ENCODE assay signal across 8 mouse cellular contexts in the genomic region with DNA sequence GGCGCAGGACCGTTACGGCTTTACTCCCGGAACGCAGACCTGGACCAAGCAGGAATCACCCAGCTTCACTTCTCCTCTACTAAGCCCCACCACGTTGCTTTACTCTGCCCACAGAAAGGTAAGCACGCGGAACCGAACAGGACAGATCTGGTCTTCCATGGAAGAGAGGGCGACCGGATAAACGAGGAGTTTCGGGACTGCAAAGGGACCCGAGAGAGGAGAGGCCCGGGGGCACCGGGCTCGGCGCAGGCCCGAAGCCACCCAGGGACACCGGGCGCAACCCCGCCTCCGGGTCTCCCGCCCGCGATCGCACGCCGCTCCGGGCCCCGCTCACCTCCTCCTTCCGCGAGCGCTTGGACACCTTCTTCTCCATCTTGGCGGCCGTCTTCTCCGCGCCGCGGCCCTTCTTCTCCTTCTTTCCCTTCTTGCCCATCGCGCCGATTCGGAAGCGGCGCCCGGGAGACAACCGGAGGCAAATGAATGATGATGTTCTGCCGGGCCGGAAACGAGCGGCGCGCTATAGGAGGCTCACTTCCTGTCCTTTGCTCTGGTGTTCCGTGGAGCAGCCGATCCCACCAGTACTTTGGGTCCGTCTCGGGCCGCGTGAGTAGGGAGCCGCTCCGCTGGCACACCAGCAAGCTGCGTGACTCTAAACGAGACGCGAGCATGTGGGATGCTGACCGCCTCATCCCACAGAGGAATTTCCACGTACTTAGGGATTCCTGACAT. TPM values are rescaled to one million over a fixed set of nuclear protein-coding genes. Genes with fewer than 3 reads are reported as not detected.
DNase-seq lines count a peak whose midpoint lies in the region; ATAC-seq and TF ChIP-seq lines count a peak whose summit lies in the region.

A gene (minus strand): TSS at position 522 of the 729 bp plus-strand sequence.

- H3K4me2 ChIP-seq in forebrain, postnatal 0 days (ENCODE audit: low read depth): peak within 1 kb of the TSS; percentile 87
- peak within 1 kb of the TSS; percentile 77 for H3K4me2 ChIP-seq in lung, embryonic 15.5 days

- no peaks in the 10 kb centered on the region for H3K9me3 ChIP-seq in G1E (replicated peaks)
- H3K9me3 ChIP-seq in forebrain, postnatal 0 days (ENCODE audit: low read length): no peaks in the 10 kb centered on the region
- H3K9me3 ChIP-seq in lung, embryonic 15.5 days: no peaks in the 10 kb centered on the region

- H3K27ac ChIP-seq in forebrain, postnatal 0 days (ENCODE audit: low read depth, low read length): peak within 1 kb of the TSS; percentile 89
- H3K27ac ChIP-seq in lung, embryonic 15.5 days: peak within 1 kb of the TSS; percentile 19; the same call in 1 of the 2 replicates

- DNase-seq in G1E (ENCODE audit: low spot score): peak; percentile 64
- peak; percentile 76 to 92 for DNase-seq in cerebellum, adult 18-20 months
- peak; percentile 97 for DNase-seq in forebrain, postnatal 0 days
- peak; percentile 91 for DNase-seq in heart, postnatal 4 days
- DNase-seq in layer of hippocampus, adult 8-10 months (ENCODE audit: low spot score in 2 of 2): peak; percentile 78 to 91
- peak; percentile 74 for DNase-seq in ovary, adult 18-20 months (ENCODE audit: low spot score)
- DNase-seq in thymus, postnatal 0 days (ENCODE audit: low spot score): peak; percentile 91

- H3K9ac ChIP-seq in forebrain, postnatal 0 days: peak within 1 kb of the TSS; percentile 71
- peak within 1 kb of the TSS; percentile 83 for H3K9ac ChIP-seq in lung, embryonic 15.5 days

- peak within 1 kb of the TSS; percentile 87 for H3K4me3 ChIP-seq in G1E (ENCODE audit: low read depth, low read length)
- peak within 1 kb of the TSS; percentile 76 for H3K4me3 ChIP-seq in forebrain, postnatal 0 days (ENCODE audit: low read depth, low read length)
- peak within 1 kb of the TSS; percentile 92 for H3K4me3 ChIP-seq in lung, embryonic 15.5 days

- H3K27me3 ChIP-seq in G1E (ENCODE audit: insufficient read depth, low read length): peaks cover 6% of the 10 kb centered on the region
- no peaks in the 10 kb centered on the region for H3K27me3 ChIP-seq in forebrain, postnatal 0 days (ENCODE audit: insufficient read depth, low read length)
- H3K27me3 ChIP-seq in lung, embryonic 15.5 days: no peaks in the 10 kb centered on the region

- peaks cover 6% of the 10 kb centered on the region for H3K36me3 ChIP-seq in G1E (replicated peaks)
- no peaks in the 10 kb centered on the region for H3K36me3 ChIP-seq in forebrain, postnatal 0 days (ENCODE audit: insufficient read depth)
- no peaks in the 10 kb centered on the region for H3K36me3 ChIP-seq in lung, embryonic 15.5 days

- ATAC-seq in G1E (ENCODE audit: extremely low read depth, insufficient number of reproducible peaks, low FRiP score, poor library complexity, severe bottlenecking): peak; percentile 98
- ATAC-seq in forebrain, postnatal 0 days: peak; percentile 99
- peak; percentile 98 for ATAC-seq in lung, embryonic 15.5 days (ENCODE audit: borderline replicate concordance, extremely low read depth, low FRiP score, low TSS enrichment)

- TF ChIP-seq CTCF in G1E (IDR thresholded peaks at IDR 0.05; ENCODE audit: low read depth, low read length): no peak
- TF ChIP-seq CTCF in forebrain, postnatal 0 days (IDR thresholded peaks at IDR 0.05; ENCODE audit: low read depth): 0 out of 2 replicates have a peak, but pooled peaks have one; percentile 5

- H3K4me1 ChIP-seq in G1E (ENCODE audit: insufficient read depth, low read depth, low read length): peaks cover 24% of the 10 kb centered on the region
- peaks cover 9% of the 10 kb centered on the region for H3K4me1 ChIP-seq in forebrain, postnatal 0 days (ENCODE audit: insufficient read depth)
- peaks cover 17% of the 10 kb centered on the region for H3K4me1 ChIP-seq in lung, embryonic 15.5 days

- WGBS in forebrain, postnatal 0 days: 3% methylated on average over 65 of the region's 68 CpGs
- under 1% methylated on average over 65 of the region's 68 CpGs for WGBS in lung, embryonic 15.5 days

RNA-seq across cellular contexts. Expression of the gene that starts here (rescaled TPM):
- total RNA-seq in G1E (2014; fragmentation: Nextera tagmentation) (9.1 and 12.3 TPM in 2 replicates), G1E (2017) (15.4 and 15.9 TPM in 2 replicates)
- 44.5 and 47.8 TPM in 2 replicates for polyA plus RNA-seq in G1E (2012)
- 46.1 and 51.4 TPM in 2 replicates for total RNA-seq in forebrain, postnatal 0 days (2014; rRNA removed)
- 40.1 and 40.3 TPM in 2 replicates for polyA plus RNA-seq in forebrain, postnatal 0 days (2015; fragmentation: Nextera tagmentation; extraction: Ambion mirVana)
- 10 to 100 TPM; 17.8 to 21.9 TPM for total RNA-seq in heart, postnatal 4 days (2021)
- total RNA-seq in layer of hippocampus, adult 8-10 months (2022): 10 to 100 TPM; 27.5 to 34.5 (median 32.9) TPM
- polyA plus RNA-seq in lung, embryonic 15.5 days (2015; fragmentation: Nextera tagmentation; extraction: Ambion mirVana): 39.4 and 41.8 TPM in 2 replicates
- polyA plus RNA-seq in thymus, postnatal 0 days (2015; fragmentation: Nextera tagmentation; extraction: Ambion mirVana): 31.6 and 32.7 TPM in 2 replicates

Comparison
In these comparisons a context has a peak if more than half of its experiments do, and no peak if none do; other contexts are left out.
1. Peak in every context shown above with its lines: DNase-seq, ATAC-seq, H3K4me3 ChIP-seq and H3K27ac ChIP-seq.